Mouse (Mus musculus): ENCODE results near the gene Otub1. TPM values are rescaled to one million over a fixed set of nuclear protein-coding genes. Genes with fewer than 3 reads are reported as not detected.

The Otub1 gene
- total and polyA plus RNA-seq, 2 experiments from 2014 or later, result 127 to 132 TPM

DNA sequence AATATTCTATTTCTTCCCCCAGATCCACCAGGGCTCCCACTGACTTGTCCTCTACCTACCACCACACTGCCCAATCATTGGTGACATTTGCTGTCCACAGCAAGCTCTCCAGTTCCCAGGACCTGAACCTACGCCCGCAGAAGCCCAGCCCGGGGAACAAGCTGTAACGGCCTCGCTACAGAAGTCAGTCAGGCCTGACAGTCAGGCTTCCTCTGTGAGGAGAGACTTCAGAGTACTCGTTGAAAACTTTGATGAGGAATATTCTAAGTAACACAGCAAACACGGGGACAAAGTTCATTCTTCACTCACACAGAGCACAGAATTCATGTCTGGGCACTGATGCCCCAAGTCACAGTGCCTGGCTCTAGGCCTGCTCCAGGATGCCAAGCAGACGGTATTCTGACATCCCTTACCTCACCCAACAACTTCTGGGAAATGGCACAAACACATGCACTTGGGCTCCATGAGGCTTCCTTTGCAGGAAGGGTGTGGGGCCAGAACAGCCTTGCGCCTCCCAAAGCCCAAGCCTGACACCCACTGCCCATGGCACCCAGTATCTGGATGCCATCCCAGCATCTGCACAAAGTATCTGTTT lies 19.1 kb upstream of the Otub1 start:
- no peak overlapping the region for H3K27ac ChIP-seq (ENCODE audit: low read depth)
- H3K9me3 ChIP-seq (replicated peaks; ENCODE audit: control insufficient read depth, low read length), result no peaks in the 10 kb centered on the region
- H3K27me3 ChIP-seq (ENCODE audit: control insufficient read depth, insufficient read depth, low read length), result no peaks in the 10 kb centered on the region
- H3K4me3 ChIP-seq (ENCODE audit: low read depth, low read length), result no peak overlapping the region
- ATAC-seq (ENCODE audit: insufficient read depth, low read depth) (no peak), DNase-seq (ENCODE audit: low spot score) (no peak)
- H3K36me3 ChIP-seq (replicated peaks; ENCODE audit: control insufficient read depth, insufficient read depth, low read length), result peaks cover 46% of the 10 kb centered on the region
- no peak overlapping the region for H3K9ac ChIP-seq (replicated peaks; ENCODE audit: low read depth, low read length)
- no peak for TF ChIP-seq CTCF (IDR thresholded peaks at IDR 0.05; ENCODE audit: low read depth)
- no peaks in the 10 kb centered on the region for H3K4me1 ChIP-seq (ENCODE audit: control insufficient read depth, insufficient read depth)
- 77% methylated on average over 9 of the region's 9 CpGs for WGBS
- no peak overlapping the region for H3K4me2 ChIP-seq (ENCODE audit: low read depth, low read length)

- ATAC-seq (ENCODE audit: insufficient read depth, low read depth), result no peak
- no peak overlapping the region for H3K9ac ChIP-seq (replicated peaks; ENCODE audit: low read depth, low read length)
- DNase-seq (ENCODE audit: low spot score), result no peak
- no peak overlapping the region for H3K4me2 ChIP-seq (ENCODE audit: low read depth, low read length)
- H3K4me3 ChIP-seq (ENCODE audit: low read depth, low read length), result no peak overlapping the region
- no peaks in the 10 kb centered on the region for H3K4me1 ChIP-seq (ENCODE audit: control insufficient read depth, insufficient read depth)
- TF ChIP-seq CTCF (IDR thresholded peaks at IDR 0.05; ENCODE audit: low read depth) (no peak), EP300 (IDR thresholded peaks at IDR 0.05; ENCODE audit: low read depth) (no peak)
- H3K27ac ChIP-seq (ENCODE audit: low read depth), result no peak overlapping the region
- 93% methylated on average over 3 of the region's 3 CpGs for WGBS
- no peaks in the 10 kb centered on the region for H3K9me3 ChIP-seq (replicated peaks; ENCODE audit: control insufficient read depth, low read length)
- peaks cover 37% of the 10 kb centered on the region for H3K36me3 ChIP-seq (replicated peaks; ENCODE audit: control insufficient read depth, insufficient read depth, low read length)
- no peaks in the 10 kb centered on the region for H3K27me3 ChIP-seq (ENCODE audit: control insufficient read depth, insufficient read depth, low read length)
These were observed 18.1 kb upstream of the Otub1 start for GRCm38 (mm10) chr19:7224253-7224652.

DNA sequence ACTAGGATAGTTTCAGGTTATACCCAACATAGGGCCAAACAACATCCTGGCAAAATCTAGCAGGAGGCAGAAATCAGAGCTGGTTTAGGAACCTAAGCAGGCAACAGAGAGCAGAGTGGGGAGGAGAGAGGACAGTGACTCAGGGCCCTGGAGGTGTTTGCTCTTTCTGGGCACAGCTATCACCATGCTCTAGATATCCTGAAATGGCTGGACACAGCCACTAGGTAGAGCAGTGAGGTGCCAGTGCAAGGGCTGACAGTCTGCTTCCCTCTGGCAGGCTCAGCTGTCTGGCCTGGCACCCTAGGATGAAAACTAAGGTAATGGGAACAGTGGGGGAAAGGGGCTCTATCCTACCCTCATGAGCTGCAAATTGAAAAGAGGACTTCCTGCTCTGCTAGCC lies 17.4 kb upstream of the Otub1 start:
- H3K4me2 ChIP-seq (ENCODE audit: low read depth, low read length), result no peak overlapping the region
- DNase-seq (ENCODE audit: low spot score) (no peak), ATAC-seq (ENCODE audit: insufficient read depth, low read depth) (peak; percentile 83)

DNA sequence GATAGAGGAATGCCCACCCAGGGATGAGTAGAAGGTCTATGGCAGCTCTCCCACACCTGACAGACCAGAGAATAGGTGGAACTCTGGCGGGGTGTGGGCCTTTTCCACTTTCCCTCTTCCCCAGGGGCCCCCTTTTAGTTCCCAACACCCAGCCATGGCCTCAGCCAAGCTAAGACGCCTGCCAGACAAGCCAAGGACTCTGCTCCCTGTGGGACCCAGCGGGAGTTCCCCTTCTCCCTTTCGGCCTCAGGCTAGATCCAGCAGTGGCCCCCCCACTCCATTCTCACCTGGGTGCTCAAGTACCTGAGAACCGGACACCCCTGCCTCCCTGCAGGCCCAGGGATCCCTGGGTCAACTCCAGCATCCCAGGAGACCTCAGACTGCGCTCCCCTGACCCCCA lies 16.1 kb upstream of the Otub1 start:
- Histone ChIP-seq H3K36me3 (replicated peaks; ENCODE audit: control insufficient read depth, insufficient read depth, low read length) (peaks cover 18% of the 10 kb centered on the region), H3K4me3 (ENCODE audit: low read depth, low read length) (no peak overlapping the region), H3K4me2 (ENCODE audit: low read depth, low read length) (no peak overlapping the region), H3K4me1 (ENCODE audit: control insufficient read depth, insufficient read depth) (no peaks in the 10 kb centered on the region), H3K27me3 (ENCODE audit: control insufficient read depth, insufficient read depth, low read length) (no peaks in the 10 kb centered on the region), H3K27ac (ENCODE audit: low read depth) (no peak overlapping the region), H3K9me3 (replicated peaks; ENCODE audit: control insufficient read depth, low read length) (no peaks in the 10 kb centered on the region), H3K9ac (replicated peaks; ENCODE audit: low read depth, low read length) (no peak overlapping the region)
- TF ChIP-seq EP300 (IDR thresholded peaks at IDR 0.05; ENCODE audit: low read depth) (no peak), CTCF (IDR thresholded peaks at IDR 0.05; ENCODE audit: low read depth) (no peak)
- DNase-seq (ENCODE audit: low spot score), result no peak
- no peak for ATAC-seq (ENCODE audit: insufficient read depth, low read depth)
- 81% methylated on average over 6 of the region's 6 CpGs for WGBS

More for the DNA sequence above, 17.4 kb upstream of the Otub1 start:
- Histone ChIP-seq H3K4me1 (ENCODE audit: control insufficient read depth, insufficient read depth) (no peaks in the 10 kb centered on the region), H3K4me3 (ENCODE audit: low read depth, low read length) (no peak overlapping the region), H3K36me3 (replicated peaks; ENCODE audit: control insufficient read depth, insufficient read depth, low read length) (peaks cover 31% of the 10 kb centered on the region), H3K9ac (replicated peaks; ENCODE audit: low read depth, low read length) (no peak overlapping the region), H3K9me3 (replicated peaks; ENCODE audit: control insufficient read depth, low read length) (no peaks in the 10 kb centered on the region), H3K27me3 (ENCODE audit: control insufficient read depth, insufficient read depth, low read length) (no peaks in the 10 kb centered on the region), H3K27ac (ENCODE audit: low read depth) (no peak overlapping the region)
- no peak for TF ChIP-seq EP300 (IDR thresholded peaks at IDR 0.05; ENCODE audit: low read depth)
- peak; percentile 30 for TF ChIP-seq CTCF (IDR thresholded peaks at IDR 0.05; ENCODE audit: low read depth)

DNA sequence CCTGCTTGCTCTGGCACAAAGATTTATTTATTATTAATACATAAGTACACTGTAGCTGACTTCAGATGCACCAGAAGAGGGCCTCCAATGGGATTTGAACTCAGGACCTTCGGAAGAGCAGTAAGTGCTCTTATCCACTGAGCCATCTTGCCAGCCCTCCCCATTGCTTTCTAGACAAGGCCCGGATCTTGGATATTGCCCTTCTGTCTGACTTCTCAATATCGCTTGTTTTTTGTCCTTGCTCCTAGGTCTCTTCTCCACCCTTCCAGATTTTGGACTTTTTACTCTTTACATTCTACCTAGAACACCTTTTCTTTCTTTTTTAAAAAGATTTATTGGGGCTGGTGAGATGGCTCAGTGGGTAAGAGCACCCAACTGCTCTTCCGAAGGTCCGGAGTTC lies 12.6 kb upstream of the Otub1 start:
- Histone ChIP-seq H3K4me1 (ENCODE audit: control insufficient read depth, insufficient read depth) (peaks cover 20% of the 10 kb centered on the region), H3K27me3 (ENCODE audit: control insufficient read depth, insufficient read depth, low read length) (no peaks in the 10 kb centered on the region), H3K9ac (replicated peaks; ENCODE audit: low read depth, low read length) (no peak overlapping the region), H3K9me3 (replicated peaks; ENCODE audit: control insufficient read depth, low read length) (no peaks in the 10 kb centered on the region), H3K27ac (ENCODE audit: low read depth) (no peak overlapping the region), H3K4me3 (ENCODE audit: low read depth, low read length) (no peak overlapping the region), H3K4me2 (ENCODE audit: low read depth, low read length) (no peak overlapping the region), H3K36me3 (replicated peaks; ENCODE audit: control insufficient read depth, insufficient read depth, low read length) (peaks cover 22% of the 10 kb centered on the region)
- WGBS, result 95% methylated on average over 5 of the region's 5 CpGs
- no peak for TF ChIP-seq EP300 (IDR thresholded peaks at IDR 0.05; ENCODE audit: low read depth)
- TF ChIP-seq CTCF (IDR thresholded peaks at IDR 0.05; ENCODE audit: low read depth), result no peak
- no peak for ATAC-seq (ENCODE audit: insufficient read depth, low read depth)
- DNase-seq (ENCODE audit: low spot score), result no peak

GRCm38 (mm10) chr19:7217926-7218267 lies 11.8 kb upstream of the Otub1 start:
- Histone ChIP-seq H3K9me3 (replicated peaks; ENCODE audit: control insufficient read depth, low read length) (no peaks in the 10 kb centered on the region), H3K27ac (ENCODE audit: low read depth) (no peak overlapping the region), H3K4me2 (ENCODE audit: low read depth, low read length) (peak overlapping the region; percentile 34), H3K27me3 (ENCODE audit: control insufficient read depth, insufficient read depth, low read length) (no peaks in the 10 kb centered on the region), H3K36me3 (replicated peaks; ENCODE audit: control insufficient read depth, insufficient read depth, low read length) (peaks cover 30% of the 10 kb centered on the region), H3K4me3 (ENCODE audit: low read depth, low read length) (peak overlapping the region; percentile 91), H3K9ac (replicated peaks; ENCODE audit: low read depth, low read length) (no peak overlapping the region), H3K4me1 (ENCODE audit: control insufficient read depth, insufficient read depth) (peaks cover 20% of the 10 kb centered on the region)
- WGBS, result 12% methylated on average over 6 of the region's 6 CpGs
- ATAC-seq (ENCODE audit: insufficient read depth, low read depth), result no peak
- DNase-seq (ENCODE audit: low spot score), result no peak
- TF ChIP-seq CTCF (IDR thresholded peaks at IDR 0.05; ENCODE audit: low read depth), result no peak
- TF ChIP-seq EP300 (IDR thresholded peaks at IDR 0.05; ENCODE audit: low read depth), result no peak
